Mouse (Mus musculus): ENCODE measurements at regions not wholly inside any gene's neighbourhood (a gene's known extent, or its start where the extent isn't known, plus 50 kb on each side); places are given as distances from the start of the nearest gene placed in this dataset.

DNA sequence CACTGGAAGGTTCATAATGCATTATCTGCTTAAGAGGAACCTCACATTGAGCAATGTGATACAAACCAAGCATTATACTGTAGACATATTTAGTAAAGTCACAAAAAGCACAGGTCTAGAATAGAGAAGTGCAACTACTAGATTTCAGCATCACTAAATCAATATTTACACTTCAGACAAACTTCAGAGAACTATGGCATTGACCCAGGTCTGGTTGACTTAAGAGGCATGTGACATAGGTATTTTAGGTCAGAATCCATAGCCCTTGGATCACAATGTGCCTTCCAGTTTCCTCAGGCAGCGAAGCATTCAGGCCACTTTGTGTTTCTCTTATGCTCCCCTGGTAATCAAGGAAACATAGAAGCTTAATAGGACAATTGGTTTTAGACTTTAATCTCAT, 52.6 kb upstream of the Nlgn1 start:
- 36% methylated on average over 1 of the region's 1 CpGs for WGBS (ENCODE audit: insufficient replicate concordance)
- Histone ChIP-seq H3K36me3 (replicated peaks) (no peaks in the 10 kb centered on the region), H3K4me2 (no peak overlapping the region), H3K27me3 (no peaks in the 10 kb centered on the region), H3K4me3 (replicated peaks) (no peak overlapping the region), H3K27ac (replicated peaks) (no peak overlapping the region), H3K4me1 (replicated peaks) (no peaks in the 10 kb centered on the region), H3K9me3 (replicated peaks) (no peaks in the 10 kb centered on the region), H3K9ac (no peak overlapping the region)
- ATAC-seq (ENCODE audit: insufficient read depth) = peak; percentile 57

Measured in liver, embryonic 15.5 days (tissue).